Mouse (Mus musculus) layer of hippocampus, postnatal 14 days (tissue): ENCODE data around the gene Faim. TPM values are rescaled to one million over a fixed set of nuclear protein-coding genes. Genes with fewer than 3 reads are reported as not detected.

ENCODE experiments used
- DNase-seq, 2 experiments: peaks; one replicate each; pipeline ENCODE4 v3.0.0; 2021 to 2022; ENCODE audit warnings: low spot score in 2 of 2, mixed read lengths in 1 of 2
- long read RNA-seq, 2 experiments: library from polyadenylated mRNA; stranded (forward); transcript quantifications; one replicate each; pipeline ENCODE4 v2.0.0; 2021
- total RNA-seq, 2 experiments: library from RNA; stranded (reverse); gene quantifications; 2 replicates each; pipeline ENCODE4 v1.2.3; 2021

Faim gene
- 10 to 100 TPM; 53.8 to 58.5 TPM for total RNA-seq
- long read RNA-seq, experiment 1, transcript Faim-202 (6 exons, 803 nt), result major isoform, 27 of 44 reads
- long read RNA-seq, experiment 1, transcript Faim-201 (5 exons, 1,019 nt), result minor isoform, 6 of 44 reads
- long read RNA-seq, experiment 1, partial matches to known transcripts, result 10 of 44 reads
- long read RNA-seq, experiment 1, other reads (novel, unspliced or antisense), result 1 of 44 reads
- long read RNA-seq, experiment 2, transcript Faim-202 (6 exons, 803 nt), result major isoform, 55 of 77 reads
- long read RNA-seq, experiment 2, transcript Faim-201 (5 exons, 1,019 nt), result minor isoform, 8 of 77 reads
- long read RNA-seq, experiment 2, partial matches to known transcripts, result 13 of 77 reads
- long read RNA-seq, experiment 2, other reads (novel, unspliced or antisense), result 1 of 77 reads

- peak; percentile 100 for DNase-seq
Measured at GRCm38 (mm10) chr9:98985800-98986475, at the start of gene Faim. Gene Faim, plus strand, starts transcription at chr9:98986373.

- no peak for DNase-seq
Measured at GRCm38 (mm10) chr9:98939290-98939689, 46.9 kb upstream of the Faim start.

GRCm38 (mm10) chr9:98952171-98953050 lies 33.8 kb upstream of the Faim start:
- no peak for DNase-seq

GRCm38 (mm10) chr9:98953291-98953690 lies 32.9 kb upstream of the Faim start:
- DNase-seq, result no peak

GRCm38 (mm10) chr9:98953830-98954229 lies 32.3 kb upstream of the Faim start:
- DNase-seq, result no peak

GRCm38 (mm10) chr9:98954391-98955102 lies 31.6 kb upstream of the Faim start:
- DNase-seq, result no peak

- DNase-seq, result no peak
Measured at GRCm38 (mm10) chr9:98955103-98955715, 31.0 kb upstream of the Faim start, which contains the start of gene Foxl2. Gene Foxl2, plus strand, starts transcription at chr9:98955288.

- DNase-seq, result no peak
Measured at GRCm38 (mm10) chr9:98955716-98956224, 30.4 kb upstream of the Faim start.

- DNase-seq, result no peak
Measured at GRCm38 (mm10) chr9:98956591-98957381, 29.4 kb upstream of the Faim start.

- DNase-seq, result no peak
Measured at GRCm38 (mm10) chr9:98957751-98958351, 28.3 kb upstream of the Faim start.

- no peak for DNase-seq
Measured at GRCm38 (mm10) chr9:98958628-98959027, 27.5 kb upstream of the Faim start.

- DNase-seq, result no peak
Measured at GRCm38 (mm10) chr9:98959851-98960250, 26.3 kb upstream of the Faim start.

- DNase-seq, result no peak
Measured at GRCm38 (mm10) chr9:98960348-98960747, 25.8 kb upstream of the Faim start.

GRCm38 (mm10) chr9:98961591-98962477 lies 24.3 kb upstream of the Faim start:
- DNase-seq, result no peak

GRCm38 (mm10) chr9:98962478-98963142 lies 23.6 kb upstream of the Faim start:
- no peak for DNase-seq

GRCm38 (mm10) chr9:98963661-98964060 lies 22.5 kb upstream of the Faim start:
- DNase-seq, result no peak

GRCm38 (mm10) chr9:98965084-98965483 lies 21.1 kb upstream of the Faim start:
- DNase-seq, result no peak
